Mouse (Mus musculus) ES-CJ7 (cell line): ENCODE data around the gene Bola2.
"Not testable (repeated sequence)": the region's sequence is repeated elsewhere in the genome, so short reads cannot be mapped to it uniquely, and the experiment has no call there.

Experiments
- DNase-seq: peaks from one replicate; pipeline ENCODE4 v3.0.0; 2011; ENCODE audit warnings: low read depth, low spot score

The Bola2 gene

DNA sequence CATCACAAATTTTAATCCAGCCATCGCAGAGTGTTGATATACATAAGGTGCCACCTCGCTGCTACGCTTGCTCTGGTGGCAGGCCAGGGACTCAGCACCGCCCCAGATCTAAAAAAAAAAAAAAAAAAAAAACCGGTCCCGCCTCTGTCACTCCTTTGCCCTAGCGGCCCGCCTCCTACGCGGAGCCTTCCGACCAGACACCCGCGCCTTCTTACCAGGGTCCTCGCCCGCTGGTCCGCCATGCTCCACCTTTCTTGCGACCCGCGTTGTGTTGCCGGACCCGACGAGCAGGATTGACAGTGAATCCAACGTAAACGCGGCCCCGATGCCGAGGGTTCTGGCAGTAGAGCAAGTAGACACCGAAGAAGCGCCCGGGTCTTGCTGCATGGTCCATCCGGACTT lies at the start of gene Bola2:
Gene Bola2 (plus strand): TSS at position 192 of the 402 bp plus-strand sequence.
- peak; percentile 67 for DNase-seq

DNA sequence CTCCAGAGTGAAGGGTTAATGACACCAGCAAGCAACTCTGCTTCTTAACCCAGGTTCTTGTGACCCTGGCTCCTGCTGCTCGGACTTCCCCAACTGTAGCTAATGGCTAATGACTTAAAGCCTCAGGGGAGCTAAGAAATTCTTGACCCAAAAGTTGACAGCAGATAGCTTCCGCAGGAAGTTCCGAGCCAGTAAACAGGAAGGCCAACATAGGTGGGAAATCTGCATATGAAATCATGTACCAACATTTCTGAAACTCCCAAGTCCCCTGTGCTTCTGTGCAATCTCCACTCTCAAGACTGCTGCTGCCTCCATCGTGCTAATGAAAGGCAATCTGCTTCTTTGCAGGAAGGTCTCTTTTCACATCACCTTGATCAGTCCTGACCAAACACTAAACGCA lies 49.5 kb upstream of the Bola2 start:
- DNase-seq, result no peak

DNA sequence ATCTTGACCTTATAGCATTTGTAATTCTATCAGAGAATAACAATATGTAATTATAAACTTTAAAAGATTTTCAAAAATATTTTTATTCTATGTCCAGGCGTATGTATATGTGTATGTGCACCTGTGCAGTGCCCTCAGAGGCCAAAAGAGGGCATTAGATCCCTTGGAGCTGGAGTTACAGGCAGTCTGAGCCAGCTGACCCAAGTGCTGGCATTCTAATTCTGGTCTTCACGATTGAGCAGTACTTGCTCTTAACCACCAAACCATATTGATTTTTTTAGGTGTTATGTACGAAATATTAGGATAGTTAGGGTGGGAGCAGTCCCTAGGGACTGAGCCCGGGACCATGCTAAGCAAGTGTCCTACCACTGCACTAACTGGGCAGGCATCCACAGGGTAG lies 46.7 kb upstream of the Bola2 start:
- DNase-seq, result peak; percentile 70

DNA sequence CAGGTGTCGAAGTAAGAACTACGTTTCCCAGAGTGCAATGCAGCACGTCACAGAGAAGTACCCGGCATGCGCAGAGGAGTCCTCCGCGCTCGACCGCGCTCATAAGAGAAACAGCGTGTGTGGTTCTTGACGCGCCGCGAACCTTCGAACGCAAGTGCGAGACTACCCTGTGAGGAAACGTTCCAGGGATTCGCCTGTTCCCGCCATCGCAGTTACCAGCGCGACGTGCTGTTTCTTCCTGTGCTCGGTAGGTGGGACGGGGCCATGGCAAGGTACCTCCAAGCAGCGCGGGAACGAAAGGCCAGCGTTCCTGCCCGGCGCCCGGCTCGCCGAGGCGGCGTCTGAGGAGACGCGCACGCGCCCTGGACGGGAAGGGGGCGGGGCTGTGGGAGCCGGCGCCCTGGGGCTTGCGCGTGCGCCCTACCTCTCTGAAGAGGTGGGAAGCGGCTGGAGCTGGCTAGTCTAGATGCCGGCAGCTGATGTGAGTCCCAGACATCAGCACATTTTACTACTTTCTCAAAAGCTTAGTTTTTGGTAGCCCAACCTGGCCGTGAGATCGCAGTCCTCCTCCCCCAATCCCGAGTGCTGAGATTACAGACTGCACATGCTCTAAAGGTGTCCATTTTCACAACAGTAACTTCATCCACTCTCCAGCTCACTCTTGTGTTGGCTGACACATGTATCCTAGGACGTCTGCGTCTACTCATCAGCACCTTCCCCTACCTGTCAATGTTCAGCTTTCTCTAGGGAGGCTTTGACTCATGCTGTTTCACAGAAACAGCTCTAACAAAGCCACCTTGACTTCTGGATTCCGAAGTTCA lies 45.8 kb upstream of the Bola2 start, which contains the start of gene Sgf29:
Gene Sgf29 (plus strand): TSS at position 79 of the 821 bp plus-strand sequence.
- DNase-seq, result peak; percentile 95

DNA sequence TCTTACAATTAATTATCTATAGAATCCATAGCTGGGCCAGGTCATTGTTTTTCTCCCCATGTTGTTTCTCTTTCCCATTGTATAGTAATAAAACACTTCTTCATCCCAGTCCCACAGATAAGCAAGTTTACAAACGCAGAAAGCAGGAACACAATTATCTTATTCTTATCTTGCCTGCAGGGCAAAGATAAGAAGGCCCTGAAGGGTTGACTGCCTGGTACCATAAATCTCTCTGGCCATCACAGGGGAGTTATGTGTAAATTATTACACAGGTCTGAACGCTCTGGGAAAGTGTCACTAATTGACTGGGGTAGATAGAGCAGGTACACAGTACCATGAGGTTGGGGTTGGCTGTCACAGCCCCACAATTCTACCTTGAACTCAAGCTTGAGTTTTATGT lies 44.3 kb upstream of the Bola2 start:
- no peak for DNase-seq

DNA sequence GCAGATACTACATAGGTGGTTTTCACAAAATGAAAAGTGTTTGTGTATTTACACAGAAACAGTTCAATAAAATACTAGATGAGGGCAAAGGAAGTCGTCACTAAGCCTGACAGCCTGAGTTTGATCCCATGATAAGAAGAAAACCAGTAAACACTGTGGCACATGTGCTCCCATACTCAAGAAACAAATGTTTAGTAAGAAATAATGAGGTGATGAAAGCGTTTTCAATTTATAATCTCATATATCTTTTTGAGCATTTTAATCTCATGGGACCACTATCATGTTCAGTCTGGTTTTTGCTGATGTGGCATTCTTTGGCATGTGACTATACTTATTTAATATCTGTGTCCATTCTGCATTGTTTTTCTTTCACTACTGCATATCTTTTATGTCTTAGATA lies 41.2 kb upstream of the Bola2 start:
- no peak for DNase-seq

DNA sequence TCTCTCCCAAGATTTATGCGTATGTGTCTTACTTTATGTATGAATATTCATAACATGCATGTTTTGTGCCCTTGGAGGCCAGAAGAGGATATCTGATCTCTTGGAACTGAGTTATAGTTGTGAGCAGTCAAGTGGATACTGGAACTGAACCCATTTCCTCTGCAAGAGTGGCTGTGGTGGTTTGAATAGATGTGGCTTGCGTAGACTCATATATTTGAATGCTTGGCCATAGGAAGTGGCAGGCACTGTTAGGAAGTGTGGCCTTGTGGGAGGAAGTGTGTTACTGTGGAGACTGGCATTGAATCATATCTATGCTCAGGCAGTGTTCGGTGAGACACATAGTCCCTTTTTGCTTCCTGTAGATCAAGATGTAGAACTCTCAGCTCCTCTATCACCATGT lies 39.5 kb upstream of the Bola2 start:
- DNase-seq, result no peak

DNA sequence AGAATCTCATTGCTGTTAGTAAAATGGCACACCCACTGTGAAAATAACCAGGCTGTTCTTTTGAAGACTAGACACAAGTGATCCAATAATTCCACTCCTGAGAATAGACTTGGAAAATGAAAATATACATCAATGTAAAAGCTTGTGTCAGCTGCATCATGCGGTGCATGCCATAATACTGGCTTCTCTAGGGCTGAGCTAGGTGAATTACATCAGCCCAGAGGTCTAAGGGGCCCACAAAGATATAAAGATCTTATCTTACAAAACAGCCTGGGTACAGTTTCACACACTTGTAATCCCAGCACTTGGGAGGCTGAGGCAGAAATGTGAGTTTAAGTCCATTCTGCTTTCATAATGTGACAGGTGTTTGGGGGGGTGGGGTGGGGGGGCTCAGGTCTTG lies 37.7 kb upstream of the Bola2 start:
- DNase-seq, result no peak

DNA sequence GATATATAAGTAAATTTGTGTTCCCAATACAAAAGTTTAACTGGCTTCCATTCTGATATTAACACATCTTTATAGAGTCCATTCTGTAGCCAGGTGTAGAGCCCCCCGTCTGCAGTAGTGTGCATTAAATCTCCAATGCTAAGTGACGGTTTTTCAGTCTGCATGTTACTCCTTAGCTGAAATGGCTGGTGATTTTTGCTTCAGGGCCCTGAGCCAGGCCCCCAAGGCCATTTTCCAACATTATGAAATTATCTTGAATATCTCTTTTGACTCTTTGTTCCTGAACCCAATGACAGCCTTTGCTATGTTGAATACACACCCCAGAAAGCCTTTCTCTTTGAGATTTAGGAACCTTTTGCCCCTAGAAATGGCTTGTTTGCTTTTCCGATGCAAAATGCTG lies 35.4 kb upstream of the Bola2 start:
- DNase-seq, result no peak

DNA sequence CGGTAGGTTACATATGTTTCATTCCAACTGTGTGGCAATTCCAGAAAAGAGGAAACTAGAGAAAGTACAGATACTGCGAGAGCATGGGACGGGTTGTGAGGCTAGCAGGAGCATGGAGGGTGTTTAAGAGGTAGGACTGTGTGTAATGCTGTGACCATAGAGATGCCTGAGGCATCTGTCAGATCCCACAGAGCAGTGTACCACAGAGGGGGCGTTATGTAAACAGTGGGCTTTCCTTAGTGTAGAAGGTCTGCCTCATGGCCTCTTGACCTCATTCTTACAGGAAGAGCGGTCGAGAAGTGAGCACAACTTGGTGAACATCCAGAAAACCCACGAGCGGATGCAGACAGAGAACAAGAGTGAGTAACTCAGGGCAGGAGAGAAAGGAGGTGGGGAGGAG lies 31.6 kb upstream of the Bola2 start:
- no peak for DNase-seq

DNA sequence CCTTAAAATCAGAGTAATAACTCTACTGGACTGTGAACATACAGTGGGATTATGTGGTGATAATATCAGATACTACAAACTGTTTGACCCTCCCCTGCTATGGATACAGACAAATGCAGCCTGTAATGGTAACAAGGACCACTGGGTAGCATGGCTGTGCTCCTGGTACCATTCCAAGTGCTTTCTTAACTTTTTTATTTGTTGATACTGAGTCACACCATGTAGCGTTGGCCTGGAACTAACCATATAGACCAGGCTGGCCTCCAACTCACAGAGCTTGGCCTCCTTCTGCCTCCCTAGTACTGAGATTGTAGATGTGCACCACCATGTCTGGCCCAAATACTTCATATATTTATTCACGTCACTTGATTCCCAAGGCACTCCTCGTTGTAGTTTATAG lies 29.9 kb upstream of the Bola2 start:
- no peak for DNase-seq

DNA sequence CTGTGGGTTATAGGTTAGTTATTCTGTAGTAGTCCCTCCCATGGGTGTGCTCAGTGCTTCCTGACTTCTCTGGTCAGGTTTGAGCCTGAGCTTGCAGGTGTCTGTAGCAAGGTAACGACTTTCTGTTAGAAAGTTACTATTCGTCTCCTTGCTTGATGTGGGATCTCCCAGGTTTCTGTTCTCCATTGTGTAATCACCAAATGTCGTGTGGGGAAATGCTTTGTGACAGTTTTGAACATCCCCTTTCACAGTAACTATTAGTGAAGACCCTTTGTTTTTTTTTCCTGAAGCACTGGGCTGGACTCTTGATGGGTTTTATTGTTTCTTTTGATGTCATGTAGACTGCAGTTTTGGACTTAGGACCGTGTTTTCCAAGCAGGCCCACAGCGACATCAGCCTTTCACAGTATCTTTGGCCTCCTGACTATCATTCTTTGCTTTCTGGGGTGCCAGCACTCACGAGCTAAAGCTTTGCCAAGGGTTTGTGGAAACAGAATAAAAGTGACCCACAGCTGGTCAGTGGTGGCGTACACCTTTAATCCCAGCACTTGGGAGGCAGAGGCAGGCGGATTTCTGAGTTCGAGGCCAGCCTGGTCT lies 27.6 kb upstream of the Bola2 start:
- DNase-seq, result no peak

DNA sequence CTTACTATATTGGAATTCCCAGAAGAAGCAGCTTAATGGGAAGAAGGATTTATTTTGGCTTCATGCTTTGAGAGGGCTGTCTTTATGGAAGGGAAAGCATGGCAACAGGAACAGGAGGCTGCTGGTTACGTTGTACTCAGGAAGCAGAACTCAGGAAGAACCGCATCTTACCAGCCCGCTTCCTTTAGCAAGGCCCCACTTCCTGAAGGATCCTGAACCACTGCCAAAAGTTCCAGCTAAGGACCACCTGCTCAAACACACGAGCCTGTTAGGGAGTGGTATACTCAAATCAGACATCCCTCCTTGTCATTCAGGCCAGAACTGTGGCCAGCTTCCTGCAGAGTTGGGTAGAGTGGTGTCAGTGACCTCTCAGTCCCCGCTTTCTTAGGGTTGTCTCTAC lies 26.7 kb upstream of the Bola2 start:
- no peak for DNase-seq

DNA sequence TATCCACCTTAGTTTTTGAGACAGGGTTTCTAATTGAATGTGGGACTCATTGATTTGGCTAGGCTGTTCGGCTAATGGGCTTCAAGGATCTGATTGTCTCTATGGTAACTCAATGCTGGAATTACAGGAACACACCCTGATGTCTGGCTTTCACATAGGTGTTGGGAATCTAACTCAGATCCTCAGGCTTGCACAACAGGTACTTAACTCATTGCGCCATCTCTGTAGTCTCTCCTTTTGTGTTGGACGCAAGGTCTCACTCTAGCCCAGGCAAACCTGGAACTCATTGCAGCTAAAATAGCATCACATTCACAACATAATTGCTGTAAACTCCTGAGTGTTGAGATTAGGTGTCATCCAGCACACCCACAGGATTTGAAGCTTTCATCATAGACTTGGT lies 25.0 kb upstream of the Bola2 start:
- no peak for DNase-seq

DNA sequence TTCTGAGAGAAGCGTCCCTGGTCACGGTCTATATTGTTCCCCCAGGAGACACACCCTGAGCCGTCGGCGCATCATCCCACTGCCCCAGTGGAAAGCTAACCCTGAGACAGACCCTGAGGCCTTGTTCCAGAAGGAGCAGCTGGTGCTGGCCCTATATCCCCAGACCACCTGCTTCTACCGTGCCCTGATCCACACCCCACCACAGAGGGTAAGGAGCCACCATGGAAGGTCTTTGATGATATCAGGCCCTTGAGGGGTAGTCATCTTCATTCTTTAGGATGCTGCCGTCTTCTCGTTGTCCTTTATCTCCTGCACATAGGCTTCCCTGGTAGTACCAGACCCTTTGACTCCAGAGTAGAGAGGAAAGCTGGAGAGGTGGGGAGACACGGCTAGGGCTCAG lies 23.1 kb upstream of the Bola2 start:
- no peak for DNase-seq

DNA sequence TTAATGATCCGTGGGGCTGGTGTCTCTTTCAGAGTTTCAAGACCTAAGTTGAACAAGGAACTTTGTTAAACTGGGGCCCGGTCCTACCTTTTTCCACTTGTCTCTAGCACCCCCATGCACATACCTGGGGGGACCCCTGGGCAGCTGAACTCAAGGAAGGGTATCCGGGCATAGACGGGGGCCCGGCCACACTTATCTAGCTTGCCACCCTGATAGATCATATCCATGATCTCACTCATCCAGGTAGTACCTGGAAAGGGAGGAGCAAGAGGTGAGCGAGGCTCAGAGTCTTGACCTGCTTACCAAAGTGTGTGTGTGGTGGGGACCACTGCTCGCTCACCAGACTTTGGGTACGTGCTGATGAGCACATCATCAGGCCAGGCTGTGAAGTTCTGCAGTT lies 20.1 kb upstream of the Bola2 start:
- DNase-seq, result no peak

DNA sequence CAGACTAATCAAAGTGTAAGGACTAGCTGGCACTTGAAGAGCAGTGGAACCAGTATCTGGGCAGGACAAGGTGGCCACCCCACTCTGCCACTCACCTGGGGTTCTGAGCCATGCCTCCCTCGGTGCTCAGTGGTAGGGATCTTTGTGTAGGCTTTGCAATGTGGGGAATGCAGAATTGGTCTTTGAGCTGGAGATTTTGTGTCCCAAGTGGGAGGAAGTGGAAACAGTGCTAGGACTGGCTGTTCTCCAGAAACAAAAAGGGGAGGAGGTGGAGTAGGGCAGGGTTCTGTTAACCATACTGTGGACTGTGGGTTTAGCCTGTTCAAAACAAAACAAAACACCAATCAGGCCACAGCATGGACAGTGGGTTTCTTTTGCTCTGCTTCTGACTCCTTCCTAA lies 19.0 kb upstream of the Bola2 start, which contains the start of gene Sult1a1:
Gene Sult1a1 (minus strand): TSS at position 226 of the 400 bp plus-strand sequence.
- DNase-seq, result no peak

DNA sequence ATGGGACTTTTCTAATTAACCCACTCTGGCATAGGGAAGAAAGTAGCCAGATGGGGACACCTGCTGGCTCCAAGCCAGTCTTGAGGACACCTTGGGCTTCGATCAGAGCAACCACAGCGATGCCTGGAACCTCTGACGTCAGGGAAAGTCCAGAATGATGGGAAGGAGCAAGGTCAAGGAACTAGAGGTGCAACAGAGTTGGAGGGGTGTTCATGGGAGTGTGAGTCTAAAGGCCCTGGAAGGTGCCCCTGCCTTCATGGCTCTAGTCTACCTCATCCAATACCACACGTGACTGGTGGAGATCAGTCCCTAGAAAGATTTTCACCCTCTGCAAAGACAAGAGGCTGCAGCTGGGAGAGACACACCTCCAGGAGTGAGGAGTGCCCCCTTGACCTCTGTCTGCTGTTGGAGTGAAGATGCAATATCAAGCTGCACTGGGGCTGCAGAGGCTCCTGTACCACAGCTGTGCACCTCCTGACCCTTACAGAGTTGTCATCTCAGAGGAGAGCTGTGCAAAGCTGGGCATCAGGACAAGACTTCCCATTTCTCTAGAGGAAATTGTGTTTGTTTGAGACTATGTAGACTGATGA lies 18.5 kb upstream of the Bola2 start:
- no peak for DNase-seq

DNA sequence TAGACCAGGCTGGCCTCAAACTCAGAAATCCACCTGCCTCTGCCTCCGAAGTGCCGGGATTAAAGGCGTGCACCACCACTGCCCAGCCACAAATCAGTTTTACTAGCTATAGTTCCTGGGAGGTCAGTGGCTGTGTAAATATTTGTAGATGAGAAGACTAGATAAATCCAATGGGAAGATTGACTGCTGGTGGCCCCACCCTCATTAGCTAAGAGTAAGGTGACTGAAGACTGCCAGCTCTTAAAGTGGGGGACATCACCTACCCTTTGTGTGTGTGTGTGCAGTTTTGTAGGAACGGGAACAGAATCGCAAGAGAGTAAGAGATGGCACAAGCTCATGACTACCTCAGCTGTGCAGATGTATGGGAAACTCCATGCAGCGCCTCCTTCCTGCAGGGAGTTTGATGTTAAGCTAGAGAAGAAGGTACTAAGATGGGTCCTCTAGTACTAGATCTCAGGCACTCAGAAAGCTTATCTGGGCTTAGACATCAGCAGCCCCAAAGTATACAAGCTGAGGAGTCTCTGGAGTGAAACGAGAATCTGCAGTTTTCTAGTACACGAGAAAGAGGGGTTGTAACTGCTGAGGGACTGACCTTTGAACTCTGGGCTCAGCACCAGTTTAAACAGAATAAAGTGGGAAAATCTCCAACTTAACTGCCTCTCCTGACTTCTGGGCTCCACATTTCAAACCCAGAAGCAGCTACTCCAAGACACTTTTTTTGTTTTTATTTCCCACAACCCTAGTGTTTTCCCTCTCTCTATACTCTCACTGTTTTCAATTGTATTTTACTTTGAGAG lies 16.5 kb upstream of the Bola2 start:
- DNase-seq, result no peak

DNA sequence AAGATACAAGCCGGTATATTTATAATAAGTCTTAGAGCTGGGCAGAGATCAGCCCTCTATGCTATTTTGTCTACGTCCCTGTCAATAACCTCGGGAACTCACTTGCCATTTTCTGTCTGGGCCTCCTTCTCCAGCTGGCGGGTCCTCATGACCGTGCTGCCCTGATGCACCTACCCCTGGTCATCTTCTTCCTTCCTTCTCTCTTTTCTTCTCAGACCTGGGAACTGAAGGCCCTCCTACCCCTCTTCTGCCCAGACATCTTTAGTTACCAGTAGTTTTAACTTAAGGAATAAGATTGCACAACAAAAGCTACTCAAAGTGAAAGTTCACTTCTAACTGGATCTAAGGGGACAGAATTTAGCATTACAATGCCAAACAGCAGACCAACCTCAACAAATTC lies 15.5 kb upstream of the Bola2 start:
- DNase-seq, result no peak

DNA sequence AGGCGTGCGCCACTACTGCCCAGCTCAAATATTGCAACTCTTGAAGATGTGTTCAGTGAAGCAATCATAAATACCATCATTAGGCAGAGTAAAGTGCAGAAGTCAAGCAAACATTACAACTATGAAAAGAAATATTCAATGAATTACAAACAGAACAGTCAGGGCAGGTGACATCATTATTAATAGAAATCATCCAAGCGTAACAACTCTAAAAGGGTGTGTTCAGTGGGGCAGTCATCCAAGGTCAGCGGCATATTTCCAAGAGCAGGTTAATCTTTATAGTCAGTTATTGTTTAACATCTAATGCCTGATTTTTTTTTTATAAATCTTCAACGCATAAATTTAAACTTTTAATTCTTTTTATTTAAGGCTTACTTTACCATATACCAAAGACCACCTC lies 14.0 kb upstream of the Bola2 start:
- no peak for DNase-seq

DNA sequence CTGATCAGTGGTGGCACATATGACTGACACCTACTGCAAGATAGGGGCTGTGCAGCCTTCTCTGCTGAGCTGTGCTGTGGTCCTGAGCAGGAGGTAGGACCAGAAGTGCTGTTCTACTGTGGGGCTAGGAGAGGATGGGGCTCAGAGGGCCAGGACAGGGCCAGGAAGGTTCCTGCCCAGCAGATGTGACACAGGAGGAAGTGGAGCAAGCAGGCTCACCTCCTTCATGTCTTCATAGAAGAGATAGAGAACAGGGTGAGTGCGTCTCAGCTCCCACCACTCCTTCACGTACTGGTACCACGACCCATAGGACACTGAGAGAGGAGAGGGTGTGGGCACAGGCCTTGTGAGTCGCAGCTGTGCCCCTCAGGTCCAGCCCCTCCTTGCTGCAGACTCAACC lies 7.0 kb upstream of the Bola2 start:
- DNase-seq, result not testable (repeated sequence)
